Mouse (Mus musculus): Measurements from ENCODE around the gene Olfr92. TPM values are rescaled to one million over a fixed set of nuclear protein-coding genes. Genes with fewer than 3 reads are reported as not detected.

Olfr92 gene
- polyA plus RNA-seq, 3 experiments from 2014 or later: not detected

DNA sequence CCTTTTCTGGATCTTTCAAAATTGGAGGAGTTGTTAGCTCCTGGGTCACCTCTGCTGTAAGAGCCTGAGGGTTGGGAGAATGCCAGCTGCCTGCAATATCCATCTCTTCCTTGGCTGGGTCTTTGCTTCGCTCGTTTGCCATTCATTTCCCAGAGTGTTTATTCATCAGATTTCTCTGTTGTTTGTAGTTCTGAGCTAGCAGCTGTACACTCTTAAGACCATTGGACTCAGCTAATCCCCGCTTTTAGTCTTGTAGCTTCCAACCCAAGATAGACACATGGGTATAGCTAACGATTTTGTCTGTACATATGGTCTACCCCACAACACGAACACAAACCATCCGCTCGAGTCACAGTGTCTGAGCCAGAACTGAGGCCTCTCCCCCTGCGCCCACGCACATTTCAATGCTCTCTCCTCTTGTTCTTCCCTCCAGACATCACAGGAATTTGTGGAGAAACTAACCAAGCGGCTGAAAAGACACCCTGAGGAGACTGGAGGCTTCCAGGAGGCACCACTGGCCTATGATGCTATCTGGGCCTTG lies 57.7 kb downstream of the Olfr92 start:
- ATAC-seq: no peak

DNA sequence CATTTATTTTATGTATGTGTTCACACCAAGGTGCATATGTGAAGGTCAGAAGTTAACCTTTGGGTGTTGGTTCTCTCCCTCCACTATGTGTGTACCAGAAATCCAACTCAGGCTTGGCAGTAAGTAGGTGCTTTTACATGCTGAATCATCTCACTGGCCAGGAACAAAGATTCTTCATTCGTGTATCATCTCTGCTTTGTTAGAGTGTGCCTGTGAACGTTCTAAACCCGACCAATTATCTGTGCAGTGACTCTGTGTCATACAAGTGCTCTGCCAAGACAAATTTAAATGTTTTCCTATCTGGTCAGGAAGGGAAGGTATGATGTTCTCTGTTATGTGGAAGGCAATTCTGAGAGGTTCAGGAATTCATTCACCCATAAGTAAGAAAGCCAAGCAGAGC lies 58.5 kb downstream of the Olfr92 start:
- ATAC-seq: no peak

Other genes starting within 250 kb of the Olfr92 start
- not detected for gene Trim40, start 230.0 kb downstream of the Olfr92 start, polyA plus RNA-seq (2017; shearing (Covaris generic))
- gene Trim31, start 222.0 kb downstream of the Olfr92 start, polyA plus RNA-seq (2017; shearing (Covaris generic)): not detected
- gene Rnf39, start 177.2 kb downstream of the Olfr92 start, polyA plus RNA-seq (2017; shearing (Covaris generic)): not detected
- gene Ppp1r11, start 168.3 kb downstream of the Olfr92 start, polyA plus RNA-seq (2017; shearing (Covaris generic)): 100 to 1,000 TPM; 206 to 226 (median 211) TPM
- gene Znrd1, start 161.5 kb downstream of the Olfr92 start, polyA plus RNA-seq (2017; shearing (Covaris generic)): 10 to 100 TPM; 71.2 to 90.2 (median 83.7) TPM
- gene Znrd1as, start 161.5 kb downstream of the Olfr92 start, polyA plus RNA-seq (2017; shearing (Covaris generic)): 1 to 10 TPM; 2.7 to 8.0 (median 8.0) TPM
- gene 2410137M14Rik, start 138.9 kb downstream of the Olfr92 start, polyA plus RNA-seq (2017; shearing (Covaris generic)): not detected
- gene H2-M5, start 130.6 kb downstream of the Olfr92 start, polyA plus RNA-seq (2017; shearing (Covaris generic)): under 1 TPM in 2 of 3 experiments, not detected in 1; 0.16 to 0.39 TPM
- not detected for gene Zfp57, start 118.9 kb downstream of the Olfr92 start, polyA plus RNA-seq (2017; shearing (Covaris generic))
- gene Mog, start 96.7 kb downstream of the Olfr92 start, polyA plus RNA-seq (2017; shearing (Covaris generic)): not detected
- gene Gabbr1, start 74.1 kb downstream of the Olfr92 start, polyA plus RNA-seq (2017; shearing (Covaris generic)): 1 to 10 TPM; 4.1 to 8.0 (median 7.4) TPM
- under 1 TPM in 2 of 3 experiments, not detected in 1; 0.16 to 0.20 TPM for gene Olfr90, start 31.6 kb downstream of the Olfr92 start, polyA plus RNA-seq (2017; shearing (Covaris generic))
- gene Olfr91, start 21.8 kb downstream of the Olfr92 start, polyA plus RNA-seq (2017; shearing (Covaris generic)): under 1 TPM in 1 of 3 experiments, not detected in 2; 0.15 TPM
- gene Olfr93, start 41.4 kb upstream of the Olfr92 start, polyA plus RNA-seq (2017; shearing (Covaris generic)): not detected
- gene Ubd, start 73.8 kb upstream of the Olfr92 start, polyA plus RNA-seq (2017; shearing (Covaris generic)): 1 to 10 TPM in 1 of 3 experiments, under 1 TPM in 1, not detected in 1; 0.62 to 1.6 TPM
- gene Olfr94, start 80.9 kb upstream of the Olfr92 start, polyA plus RNA-seq (2017; shearing (Covaris generic)): not detected
- gene Olfr95, start 93.0 kb upstream of the Olfr92 start, polyA plus RNA-seq (2017; shearing (Covaris generic)): not detected
- gene Olfr96, start 100.1 kb upstream of the Olfr92 start, polyA plus RNA-seq (2017; shearing (Covaris generic)): not detected
- gene Olfr97, start 117.2 kb upstream of the Olfr92 start, polyA plus RNA-seq (2017; shearing (Covaris generic)): not detected
- 1 to 10 TPM in 1 of 3 experiments, under 1 TPM in 2; 0.78 to 5.2 (median 0.99) TPM for gene Olfr98, start 143.7 kb upstream of the Olfr92 start, polyA plus RNA-seq (2017; shearing (Covaris generic))
- gene H2-M3, start 150.1 kb upstream of the Olfr92 start, polyA plus RNA-seq (2017; shearing (Covaris generic)): 100 to 1,000 TPM; 125 to 156 (median 125) TPM
- gene Olfr99, start 163.4 kb upstream of the Olfr92 start, polyA plus RNA-seq (2017; shearing (Covaris generic)): 1 to 10 TPM; 2.7 to 7.2 (median 5.0) TPM
- under 1 TPM in 2 of 3 experiments, not detected in 1; 0.13 to 0.45 TPM for gene Olfr101, start 184.2 kb upstream of the Olfr92 start, polyA plus RNA-seq (2017; shearing (Covaris generic))
- under 1 TPM in 2 of 3 experiments, not detected in 1; 0.13 to 0.20 TPM for gene Olfr102, start 197.0 kb upstream of the Olfr92 start, polyA plus RNA-seq (2017; shearing (Covaris generic))
- not detected for gene Olfr103, start 219.6 kb upstream of the Olfr92 start, polyA plus RNA-seq (2017; shearing (Covaris generic))
- not detected for gene Olfr104-ps, start 239.5 kb upstream of the Olfr92 start, polyA plus RNA-seq (2017; shearing (Covaris generic))